Comparison of ENCODE assay signal across 8 mouse cellular contexts in genomic region chr15:101374879-101375278, GRCm38 (mm10). TPM values are rescaled to one million over a fixed set of nuclear protein-coding genes. Genes with fewer than 3 reads are reported as not detected.
A peak's percentile ranks its signal among the peaks of the same experiment; 100 is the strongest.
DNase-seq lines count a peak whose midpoint lies in the region; ATAC-seq lines count a peak whose summit lies in the region.

No protein-coding gene starts in this region.

- H3K27me3 ChIP-seq in liver, embryonic 13.5 days = no peaks in the 10 kb centered on the region
- H3K27me3 ChIP-seq in stomach, embryonic 16.5 days (ENCODE audit: control insufficient read depth, insufficient read depth, low read length) = no peaks in the 10 kb centered on the region
- H3K27me3 ChIP-seq in midbrain, embryonic 16.5 days (ENCODE audit: control insufficient read depth, insufficient read depth, low read depth, low read length) = no peaks in the 10 kb centered on the region
- no peaks in the 10 kb centered on the region for H3K27me3 ChIP-seq in intestine, embryonic 16.5 days (replicated peaks; ENCODE audit: control insufficient read depth, insufficient read depth, low read length)
- peaks cover 6% of the 10 kb centered on the region; the same call in 1 of the 2 replicates for H3K27me3 ChIP-seq in hindbrain, embryonic 10.5 days (ENCODE audit: insufficient read depth, poor library complexity, severe bottlenecking)

- peaks cover 21% of the 10 kb centered on the region for H3K4me1 ChIP-seq in liver, embryonic 13.5 days (replicated peaks)
- peaks cover 33% of the 10 kb centered on the region for H3K4me1 ChIP-seq in stomach, embryonic 16.5 days (ENCODE audit: control insufficient read depth, insufficient read depth, low read length)
- no peaks in the 10 kb centered on the region for H3K4me1 ChIP-seq in midbrain, embryonic 16.5 days (ENCODE audit: control insufficient read depth, insufficient read depth, low read length)
- H3K4me1 ChIP-seq in intestine, embryonic 16.5 days (ENCODE audit: control insufficient read depth, insufficient read depth, low read length) = peaks cover 38% of the 10 kb centered on the region
- peaks cover 39% of the 10 kb centered on the region for H3K4me1 ChIP-seq in hindbrain, embryonic 10.5 days (replicated peaks)

- no peak overlapping the region for H3K4me3 ChIP-seq in liver, embryonic 13.5 days (replicated peaks)
- H3K4me3 ChIP-seq in stomach, embryonic 16.5 days (replicated peaks; ENCODE audit: low read length) = no peak overlapping the region
- H3K4me3 ChIP-seq in midbrain, embryonic 16.5 days (ENCODE audit: low read depth, low read length) = no peak overlapping the region
- H3K4me3 ChIP-seq in intestine, embryonic 16.5 days (ENCODE audit: low read length) = no peak overlapping the region
- H3K4me3 ChIP-seq in hindbrain, embryonic 10.5 days = no peak overlapping the region

- DNase-seq in spleen, adult 18-20 months = peak; percentile 26 to 28
- DNase-seq in spleen, postnatal 14 days (ENCODE audit: low spot score in 2 of 2) = no peak
- DNase-seq in heart, adult 9 months (ENCODE audit: low spot score in 2 of 2) = peak; percentile 83 to 87
- DNase-seq in liver, embryonic 13.5 days = peak; percentile 13
- no peak for DNase-seq in hindbrain, embryonic 10.5 days (ENCODE audit: low spot score)

- no peaks in the 10 kb centered on the region for H3K36me3 ChIP-seq in liver, embryonic 13.5 days
- no peaks in the 10 kb centered on the region for H3K36me3 ChIP-seq in stomach, embryonic 16.5 days (ENCODE audit: control insufficient read depth, insufficient read depth, low read length)
- H3K36me3 ChIP-seq in midbrain, embryonic 16.5 days (ENCODE audit: control insufficient read depth, insufficient read depth, low read length) = no peaks in the 10 kb centered on the region
- no peaks in the 10 kb centered on the region for H3K36me3 ChIP-seq in intestine, embryonic 16.5 days (ENCODE audit: control insufficient read depth, insufficient read depth, low read length)
- H3K36me3 ChIP-seq in hindbrain, embryonic 10.5 days = no peaks in the 10 kb centered on the region

- H3K27ac ChIP-seq in liver, embryonic 13.5 days = 0 out of 2 replicates have a peak overlapping the region, but pooled peaks have one; percentile 6
- peak overlapping the region; percentile 22; the same call in 1 of the 2 replicates for H3K27ac ChIP-seq in stomach, embryonic 16.5 days (ENCODE audit: low read length)
- no peak overlapping the region for H3K27ac ChIP-seq in midbrain, embryonic 16.5 days (ENCODE audit: low read length)
- H3K27ac ChIP-seq in intestine, embryonic 16.5 days (ENCODE audit: low read length) = no peak overlapping the region
- no peak overlapping the region; the same call in 1 of the 2 replicates for H3K27ac ChIP-seq in hindbrain, embryonic 10.5 days

- no peak for ATAC-seq in liver, embryonic 13.5 days (ENCODE audit: low read depth)
- no peak for ATAC-seq in stomach, embryonic 16.5 days (ENCODE audit: insufficient read depth, low FRiP score)
- no peak for ATAC-seq in midbrain, embryonic 16.5 days
- ATAC-seq in intestine, embryonic 16.5 days = no peak

- H3K9me3 ChIP-seq in liver, embryonic 13.5 days (replicated peaks) = no peaks in the 10 kb centered on the region
- no peaks in the 10 kb centered on the region for H3K9me3 ChIP-seq in stomach, embryonic 16.5 days (replicated peaks; ENCODE audit: control insufficient read depth, low read length)
- H3K9me3 ChIP-seq in midbrain, embryonic 16.5 days (replicated peaks; ENCODE audit: control insufficient read depth, low read length, poor library complexity, severe bottlenecking) = no peaks in the 10 kb centered on the region
- no peaks in the 10 kb centered on the region for H3K9me3 ChIP-seq in intestine, embryonic 16.5 days (ENCODE audit: control insufficient read depth, low read length)
- H3K9me3 ChIP-seq in hindbrain, embryonic 10.5 days = no peaks in the 10 kb centered on the region

- H3K4me2 ChIP-seq in liver, embryonic 13.5 days = no peak overlapping the region
- no peak overlapping the region for H3K4me2 ChIP-seq in stomach, embryonic 16.5 days (ENCODE audit: low read depth, low read length)
- H3K4me2 ChIP-seq in midbrain, embryonic 16.5 days (ENCODE audit: low read length) = no peak overlapping the region
- no peak overlapping the region for H3K4me2 ChIP-seq in intestine, embryonic 16.5 days (ENCODE audit: low read depth, low read length)

- 13% methylated on average over 4 of the region's 4 CpGs for WGBS in liver, embryonic 13.5 days (ENCODE audit: insufficient replicate concordance)
- WGBS in stomach, embryonic 16.5 days = 48% methylated on average over 4 of the region's 4 CpGs
- 69% methylated on average over 4 of the region's 4 CpGs for WGBS in midbrain, embryonic 16.5 days
- WGBS in intestine, embryonic 16.5 days = 50% methylated on average over 4 of the region's 4 CpGs
- 68% methylated on average over 4 of the region's 4 CpGs for WGBS in hindbrain, embryonic 10.5 days

- no peak overlapping the region for H3K9ac ChIP-seq in liver, embryonic 13.5 days
- H3K9ac ChIP-seq in stomach, embryonic 16.5 days (ENCODE audit: low read length) = 0 out of 2 replicates have a peak overlapping the region, but pooled peaks have one; percentile 5
- H3K9ac ChIP-seq in midbrain, embryonic 16.5 days (ENCODE audit: low read depth, low read length) = no peak overlapping the region
- no peak overlapping the region for H3K9ac ChIP-seq in intestine, embryonic 16.5 days (ENCODE audit: low read depth, low read length)

RNA-seq across cellular contexts. Expression of gene Krt80, which starts 4.9 kb away (rescaled TPM):
- polyA plus RNA-seq in liver, embryonic 13.5 days (2015; fragmentation: Nextera tagmentation; extraction: Ambion mirVana) = 0.10 TPM in 2 replicates
- polyA plus RNA-seq in stomach, embryonic 16.5 days (2015; fragmentation: Nextera tagmentation; extraction: Ambion mirVana) = 37.4 and 64.5 TPM in 2 replicates
- 0.10 TPM in 2 replicates for polyA plus RNA-seq in midbrain, embryonic 16.5 days (2015; fragmentation: Nextera tagmentation; extraction: Ambion mirVana)
- 1.1 and 1.2 TPM in 2 replicates for polyA plus RNA-seq in intestine, embryonic 16.5 days (2015; fragmentation: Nextera tagmentation; extraction: Ambion mirVana)
- polyA plus RNA-seq in hindbrain, embryonic 10.5 days (2016; fragmentation: Nextera tagmentation; extraction: Ambion mirVana) = 0.16 TPM in 1 of 2 replicates, not detected in the other

RNA-seq across cellular contexts. Expression of gene Krt7, which starts 36.0 kb away (rescaled TPM):
- polyA plus RNA-seq in liver, embryonic 13.5 days (2015; fragmentation: Nextera tagmentation; extraction: Ambion mirVana) = 2.9 and 5.1 TPM in 2 replicates
- polyA plus RNA-seq in stomach, embryonic 16.5 days (2015; fragmentation: Nextera tagmentation; extraction: Ambion mirVana) = 378 and 523 TPM in 2 replicates
- polyA plus RNA-seq in midbrain, embryonic 16.5 days (2015; fragmentation: Nextera tagmentation; extraction: Ambion mirVana) = 0.34 and 1.1 TPM in 2 replicates
- polyA plus RNA-seq in intestine, embryonic 16.5 days (2015; fragmentation: Nextera tagmentation; extraction: Ambion mirVana) = 156 and 160 TPM in 2 replicates
- polyA plus RNA-seq in hindbrain, embryonic 10.5 days (2016; fragmentation: Nextera tagmentation; extraction: Ambion mirVana) = 17.5 and 19.9 TPM in 2 replicates

Comparison
In these comparisons a context has a peak if more than half of its experiments do, and no peak if none do; other contexts are left out.
1. DNase-seq: peak in spleen, adult 18-20 months (2 of 2), heart, adult 9 months (2 of 2) and liver, embryonic 13.5 days (single experiment); none in spleen, postnatal 14 days (0 of 2) and hindbrain, embryonic 10.5 days (single experiment).
2. H3K27ac ChIP-seq: peak in liver, embryonic 13.5 days (single experiment) and stomach, embryonic 16.5 days (single experiment); none in midbrain, embryonic 16.5 days (single experiment), intestine, embryonic 16.5 days (single experiment) and hindbrain, embryonic 10.5 days (single experiment).
3. RNA of gene Krt80, which starts 4.9 kb away (polyA plus RNA-seq): 37.4 to 64.5 TPM in stomach, embryonic 16.5 days; 1.1 to 1.2 TPM in intestine, embryonic 16.5 days, 0.16 TPM in hindbrain, embryonic 10.5 days, 0.10 TPM in liver, embryonic 13.5 days and 0.10 TPM in midbrain, embryonic 16.5 days; every median in the first group is over 10 times any median in the second.